Mouse (Mus musculus) midbrain, embryonic 12.5 days (tissue): ENCODE measurements around the gene Myh11. TPM values are rescaled to one million over a fixed set of nuclear protein-coding genes. Genes with fewer than 3 reads are reported as not detected.

Source experiments
- ATAC-seq: fragments of 200-750 bp; cut with Nextera tagmentation; 2 replicates; pipeline ENCODE4 v1.8.0; 2017; ENCODE audit warnings: low read depth, moderate TSS enrichment, moderate library complexity; ENCODE audit not compliant: low FRiP score
- H3K27ac ChIP-seq: fragments of 300-500 bp; sonication (generic); replicated peaks from 2 replicates; pipeline ENCODE4 v1.5.1; 2016; ENCODE audit warnings: mild to moderate bottlenecking
- H3K27me3 ChIP-seq: fragments of 300-500 bp; sonication (generic); 2 replicates; pipeline ENCODE4 v1.6.1; 2016; ENCODE audit warnings: mild to moderate bottlenecking
- H3K36me3 ChIP-seq: fragments of 300-500 bp; sonication (generic); 2 replicates; pipeline ENCODE4 v1.6.1; 2016
- H3K4me1 ChIP-seq: fragments of 300-500 bp; sonication (generic); 2 replicates; pipeline ENCODE4 v1.6.1; 2016
- H3K4me2 ChIP-seq: fragments of 300-500 bp; sonication (generic); replicated peaks from 2 replicates; pipeline ENCODE4 v1.6.1; 2016; ENCODE audit warnings: mild to moderate bottlenecking, moderate library complexity
- H3K4me3 ChIP-seq: fragments of 300-500 bp; sonication (generic); 2 replicates; pipeline ENCODE4 v1.5.1; 2016; ENCODE audit warnings: mild to moderate bottlenecking
- H3K9ac ChIP-seq: fragments of 300-500 bp; sonication (generic); replicated peaks from 2 replicates; pipeline ENCODE4 v1.6.1; 2016; ENCODE audit warnings: mild to moderate bottlenecking, moderate library complexity
- H3K9me3 ChIP-seq: fragments of 300-500 bp; sonication (generic); 2 replicates; pipeline ENCODE4 v1.6.1; 2016; ENCODE audit warnings: mild to moderate bottlenecking
- WGBS: fragments of 180-500 bp; shearing (Covaris S2); methylation state at CpG from one replicate; pipeline ENCODE4 v1.1.7; 2016; 5-methylcytosine and 5-hydroxymethylcytosine counted together
- polyA plus RNA-seq: library from polyadenylated mRNA; unstranded; fragments of >200 nt; fragmentation: Nextera tagmentation; extraction: Ambion mirVana; gene quantifications from 2 replicates; pipeline ENCODE4 v1.2.1, GENCODE M21; 2016

The Myh11 gene
- polyA plus RNA-seq, 1 experiment from 2014 or later = 0.45 TPM

DNA sequence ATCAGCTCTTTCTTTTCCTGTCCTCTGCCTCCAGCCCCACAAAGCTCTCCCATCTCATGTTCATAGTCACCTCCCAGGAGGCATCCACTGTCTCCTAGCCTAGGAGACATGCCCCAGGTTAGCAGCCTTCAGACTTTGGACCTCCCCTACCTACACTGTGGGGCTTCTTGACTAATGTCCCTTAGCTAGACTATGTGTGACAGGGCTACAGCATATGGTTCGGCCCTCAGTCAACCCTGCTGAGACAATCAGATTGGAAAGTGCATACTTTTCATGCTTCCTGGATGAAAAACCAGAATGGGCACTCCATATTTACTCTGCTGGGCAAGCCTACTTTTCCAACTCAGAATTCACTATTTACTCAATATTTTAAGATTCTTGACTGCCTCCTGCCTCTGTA is 28.8 kb downstream of the Myh11 start:
- Histone ChIP-seq H3K4me3 (no peak overlapping the region), H3K27ac (no peak overlapping the region), H3K9me3 (no peaks in the 10 kb centered on the region), H3K4me1 (no peaks in the 10 kb centered on the region), H3K36me3 (no peaks in the 10 kb centered on the region), H3K9ac (no peak overlapping the region), H3K4me2 (no peak overlapping the region), H3K27me3 (no peaks in the 10 kb centered on the region)
- 79% methylated on average over 1 of the region's 1 CpGs for WGBS
- ATAC-seq = no peak

DNA sequence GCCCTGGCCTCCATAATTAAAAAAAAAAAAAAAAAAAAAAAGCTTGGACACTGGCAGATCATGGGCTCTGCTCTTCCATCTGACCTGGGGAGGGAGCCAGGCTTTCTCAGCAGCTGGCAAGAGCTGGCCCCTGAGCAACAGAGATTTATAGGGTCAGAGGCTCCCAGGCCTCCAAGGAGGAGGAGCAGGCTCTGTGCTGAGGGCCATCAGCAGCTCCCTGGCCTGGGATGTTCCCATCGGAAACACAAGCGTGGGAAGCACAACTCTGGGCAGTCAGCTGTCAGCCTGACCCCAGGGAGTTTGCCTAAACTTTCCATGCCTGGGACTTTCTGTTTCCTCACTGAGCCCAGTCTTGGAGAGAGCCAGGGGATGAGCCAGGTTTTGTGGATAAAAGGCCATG is 32.3 kb downstream of the Myh11 start:
- Histone ChIP-seq H3K4me2 (no peak overlapping the region), H3K27me3 (no peaks in the 10 kb centered on the region), H3K4me3 (no peak overlapping the region), H3K36me3 (no peaks in the 10 kb centered on the region), H3K4me1 (no peaks in the 10 kb centered on the region), H3K27ac (no peak overlapping the region), H3K9ac (no peak overlapping the region), H3K9me3 (no peaks in the 10 kb centered on the region)
- 69% methylated on average over 2 of the region's 2 CpGs for WGBS
- ATAC-seq = no peak

DNA sequence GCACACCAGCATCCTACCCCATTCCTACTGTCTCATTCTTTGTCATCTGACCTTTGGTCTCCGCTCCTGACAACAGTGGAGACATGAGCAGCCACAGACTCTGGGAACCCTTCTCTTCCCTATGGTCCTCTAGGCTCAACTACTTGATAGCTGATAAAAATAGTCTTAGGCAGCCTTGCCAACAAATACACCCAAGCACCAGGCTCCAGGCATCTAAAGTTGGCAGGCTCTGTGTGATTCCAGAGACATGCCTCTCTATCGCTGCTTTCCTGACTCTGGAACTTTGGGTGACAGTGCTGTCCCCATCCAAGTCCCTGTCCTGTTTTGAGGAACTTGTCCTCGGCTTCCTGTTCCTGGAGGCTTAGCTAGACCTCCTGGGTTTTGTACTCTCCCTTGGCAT is 37.6 kb downstream of the Myh11 start:
- no peaks in the 10 kb centered on the region for H3K36me3 ChIP-seq
- H3K27me3 ChIP-seq = no peaks in the 10 kb centered on the region
- no peak overlapping the region for H3K4me2 ChIP-seq
- no peak for ATAC-seq
- no peak overlapping the region for H3K27ac ChIP-seq
- H3K9me3 ChIP-seq = no peaks in the 10 kb centered on the region
- H3K4me1 ChIP-seq = no peaks in the 10 kb centered on the region
- 87% methylated on average over 3 of the region's 3 CpGs for WGBS
- H3K4me3 ChIP-seq = no peak overlapping the region
- H3K9ac ChIP-seq = no peak overlapping the region

GRCm38 (mm10) chr16:14252877-14253276 is 38.3 kb downstream of the Myh11 start:
- Histone ChIP-seq H3K4me3 (no peak overlapping the region), H3K4me2 (no peak overlapping the region), H3K27ac (no peak overlapping the region), H3K36me3 (no peaks in the 10 kb centered on the region), H3K9me3 (no peaks in the 10 kb centered on the region), H3K27me3 (no peaks in the 10 kb centered on the region), H3K9ac (no peak overlapping the region), H3K4me1 (no peaks in the 10 kb centered on the region)
- WGBS = 79% methylated on average over 4 of the region's 4 CpGs
- ATAC-seq = no peak

GRCm38 (mm10) chr16:14249913-14250312 is 41.3 kb downstream of the Myh11 start:
- no peaks in the 10 kb centered on the region for H3K4me1 ChIP-seq
- no peak overlapping the region for H3K4me2 ChIP-seq
- 76% methylated on average over 1 of the region's 1 CpGs for WGBS
- H3K27me3 ChIP-seq = no peaks in the 10 kb centered on the region
- H3K9ac ChIP-seq = no peak overlapping the region
- H3K36me3 ChIP-seq = no peaks in the 10 kb centered on the region
- H3K4me3 ChIP-seq = no peak overlapping the region
- no peak overlapping the region for H3K27ac ChIP-seq
- ATAC-seq = no peak
- H3K9me3 ChIP-seq = no peaks in the 10 kb centered on the region

DNA sequence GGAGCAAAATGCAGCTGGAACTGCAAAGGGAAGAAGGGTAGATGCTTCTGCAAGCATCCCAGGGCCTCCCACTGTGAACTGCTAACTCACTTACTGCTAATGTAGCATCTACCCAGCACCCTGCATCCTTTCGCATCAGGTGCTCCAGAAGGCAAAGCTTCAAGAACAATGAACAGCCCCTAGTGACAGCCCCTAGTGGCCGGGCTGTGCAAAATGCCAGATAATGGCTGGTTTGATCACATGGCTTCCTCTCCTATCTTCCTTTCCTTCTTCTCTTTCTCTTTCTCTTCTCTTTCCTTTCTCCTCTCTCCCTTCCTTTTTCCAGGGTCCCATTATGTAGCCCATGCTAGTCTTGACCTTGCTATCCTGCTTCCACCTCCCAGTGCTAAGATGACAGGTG is 48.6 kb downstream of the Myh11 start:
- no peaks in the 10 kb centered on the region for H3K27me3 ChIP-seq
- H3K4me1 ChIP-seq = no peaks in the 10 kb centered on the region
- no peaks in the 10 kb centered on the region for H3K36me3 ChIP-seq
- no peaks in the 10 kb centered on the region for H3K9me3 ChIP-seq
- no peak overlapping the region for H3K27ac ChIP-seq
- no peak overlapping the region for H3K4me2 ChIP-seq
- no peak overlapping the region for H3K9ac ChIP-seq
- H3K4me3 ChIP-seq = no peak overlapping the region
- WGBS = 28% methylated on average over 2 of the region's 2 CpGs
- ATAC-seq = no peak

- Histone ChIP-seq H3K4me1 (no peaks in the 10 kb centered on the region), H3K4me2 (no peak overlapping the region), H3K4me3 (no peak overlapping the region), H3K9ac (no peak overlapping the region), H3K36me3 (no peaks in the 10 kb centered on the region), H3K9me3 (no peaks in the 10 kb centered on the region), H3K27ac (no peak overlapping the region), H3K27me3 (no peaks in the 10 kb centered on the region)
- ATAC-seq = no peak
- whole genome bisulfite sequencing = 85% methylated on average over 3 of the region's 3 CpGs
These were observed 49.1 kb downstream of the Myh11 start for GRCm38 (mm10) chr16:14242059-14242458.

- H3K27ac ChIP-seq = no peak overlapping the region
- ATAC-seq = peak; percentile 30; the same call in 1 of the 2 replicates
- no peak overlapping the region for H3K4me3 ChIP-seq
- no peak overlapping the region for H3K9ac ChIP-seq
- 22% methylated on average over 6 of the region's 6 CpGs for WGBS
- H3K4me2 ChIP-seq = no peak overlapping the region
- no peaks in the 10 kb centered on the region for H3K9me3 ChIP-seq
- H3K36me3 ChIP-seq = no peaks in the 10 kb centered on the region
- H3K4me1 ChIP-seq = no peaks in the 10 kb centered on the region
- no peaks in the 10 kb centered on the region for H3K27me3 ChIP-seq
These were observed 54.0 kb downstream of the Myh11 start for GRCm38 (mm10) chr16:14237100-14237723.

DNA sequence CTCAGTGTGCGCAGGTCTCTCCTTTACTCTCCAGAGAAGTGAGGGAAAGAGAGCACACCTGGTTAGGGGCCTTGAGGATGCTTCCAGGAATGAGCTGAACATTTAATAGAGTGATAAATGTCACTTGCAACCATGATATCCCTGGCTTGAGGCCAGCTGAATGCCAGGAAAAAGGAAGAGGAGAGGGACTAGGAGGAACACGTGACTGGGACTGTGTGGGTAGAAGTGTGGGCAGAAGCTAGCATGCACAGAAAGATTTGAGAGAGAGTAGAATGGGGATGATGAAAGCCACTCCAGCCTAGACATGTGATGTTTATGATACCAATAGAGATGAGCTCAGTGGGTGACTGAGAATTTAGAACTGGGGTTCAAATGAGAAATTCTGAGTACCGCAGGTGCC is 76.0 kb downstream of the Myh11 start:
- WGBS = 94% methylated on average over 3 of the region's 3 CpGs
- H3K4me3 ChIP-seq = no peak overlapping the region
- H3K9ac ChIP-seq = no peak overlapping the region
- H3K36me3 ChIP-seq = no peaks in the 10 kb centered on the region
- H3K27ac ChIP-seq = no peak overlapping the region
- H3K27me3 ChIP-seq = no peaks in the 10 kb centered on the region
- no peak overlapping the region for H3K4me2 ChIP-seq
- ATAC-seq = no peak
- no peaks in the 10 kb centered on the region for H3K9me3 ChIP-seq
- no peaks in the 10 kb centered on the region for H3K4me1 ChIP-seq

- Histone ChIP-seq H3K4me1 (no peaks in the 10 kb centered on the region), H3K4me3 (no peak overlapping the region), H3K9me3 (no peaks in the 10 kb centered on the region), H3K27me3 (no peaks in the 10 kb centered on the region), H3K27ac (no peak overlapping the region), H3K36me3 (no peaks in the 10 kb centered on the region), H3K9ac (no peak overlapping the region), H3K4me2 (no peak overlapping the region)
- ATAC-seq = no peak
- 76% methylated on average over 4 of the region's 4 CpGs for WGBS
These were observed 92.4 kb downstream of the Myh11 start for GRCm38 (mm10) chr16:14198798-14199197.

DNA sequence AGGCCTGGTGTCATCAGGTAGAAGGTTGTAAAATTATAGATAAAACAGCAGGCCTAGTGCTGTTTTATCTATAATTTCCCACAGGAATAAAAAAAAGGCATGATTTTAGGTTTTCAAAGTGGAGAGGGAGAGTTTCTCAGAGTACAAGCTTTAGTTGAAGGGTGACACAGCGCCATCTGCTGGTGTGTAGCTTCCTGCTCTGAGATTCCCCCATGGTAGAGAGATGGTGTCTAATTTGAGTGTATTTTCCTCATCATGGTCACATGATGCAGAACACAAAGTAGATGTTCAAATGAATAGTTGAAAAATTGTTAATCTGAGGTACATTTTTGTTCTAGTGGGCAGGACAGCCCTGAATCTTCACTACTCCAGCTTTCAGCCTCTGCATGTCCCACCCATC is 95.7 kb downstream of the Myh11 start:
- WGBS = 23% methylated on average over 1 of the region's 1 CpGs
- no peak for ATAC-seq
- H3K27ac ChIP-seq = no peak overlapping the region
- no peaks in the 10 kb centered on the region for H3K9me3 ChIP-seq
- H3K9ac ChIP-seq = no peak overlapping the region
- H3K4me3 ChIP-seq = no peak overlapping the region
- H3K36me3 ChIP-seq = peaks cover 28% of the 10 kb centered on the region
- no peak overlapping the region for H3K4me2 ChIP-seq
- no peaks in the 10 kb centered on the region for H3K4me1 ChIP-seq
- no peaks in the 10 kb centered on the region for H3K27me3 ChIP-seq

GRCm38 (mm10) chr16:14194164-14194950 is 96.8 kb downstream of the Myh11 start:
- Histone ChIP-seq H3K27ac (no peak overlapping the region), H3K27me3 (no peaks in the 10 kb centered on the region), H3K9me3 (no peaks in the 10 kb centered on the region), H3K4me1 (no peaks in the 10 kb centered on the region), H3K9ac (no peak overlapping the region), H3K4me3 (no peak overlapping the region), H3K36me3 (peaks cover 39% of the 10 kb centered on the region), H3K4me2 (no peak overlapping the region)
- WGBS = 52% methylated on average over 9 of the region's 9 CpGs
- no peak for ATAC-seq
